Mouse (Mus musculus): Measurements from ENCODE around the gene Epb41l4b. TPM values are rescaled to one million over a fixed set of nuclear protein-coding genes. Genes with fewer than 3 reads are reported as not detected.

Gene Epb41l4b
- total and polyA plus RNA-seq, 3 experiments, result 0.93 to 4.9 (median 2.0) TPM

GRCm38 (mm10) chr4:57001437-57001836 is 141.8 kb downstream of the Epb41l4b start:
- H3K27ac ChIP-seq (ENCODE audit: insufficient read depth, low read depth), result no peak overlapping the region
- H3K27me3 ChIP-seq (replicated peaks), result no peaks in the 10 kb centered on the region
- H3K4me2 ChIP-seq (ENCODE audit: insufficient read depth, low read depth, poor library complexity, severe bottlenecking), result no peak overlapping the region
- no peak overlapping the region for H3K9ac ChIP-seq (ENCODE audit: insufficient read depth, low read depth)
- DNase-seq (ENCODE audit: extremely low read depth), result no peak
- in situ Hi-C loops (cut with MboI; ENCODE audit: low pct_ligation_motif_present, low pct_unique_long_range_greater_than_20kb, low sequenced_read_pairs), result no loop called here
- H3K4me3 ChIP-seq (replicated peaks in 1 of 3; ENCODE audit: low read depth in 2 of 3, low read length in 2 of 3, poor library complexity in 1 of 3), result no peak overlapping the region
- TF ChIP-seq TCF12 (IDR thresholded peaks at IDR 0.05; ENCODE audit: low read depth, low read length), result no peak
- no peak for TF ChIP-seq NRF1 (IDR thresholded peaks at IDR 0.05; ENCODE audit: low read depth, low read length)
- no peaks in the 10 kb centered on the region for H3K79me2 ChIP-seq (replicated peaks; ENCODE audit: control insufficient read depth, extremely low read depth, insufficient read depth, poor library complexity, severe bottlenecking)
- H3K36me3 ChIP-seq (replicated peaks in 1 of 2; ENCODE audit: control insufficient read depth in 1 of 2, insufficient read depth in 1 of 2, low read length in 1 of 2), result no peaks in the 10 kb centered on the region
- peaks cover 2% of the 10 kb centered on the region for H3K9me3 ChIP-seq (replicated peaks; ENCODE audit: low read length)
- dilution Hi-C loops (cut with MboI; ENCODE audit: extremely low pct_ligation_motif_present, extremely low pct_unique_long_range_greater_than_20kb, low sequenced_read_pairs), result no loop called here
- H3K4me1 ChIP-seq (ENCODE audit: control insufficient read depth in 1 of 2, insufficient read depth in 2 of 2), result peaks cover 0 to 4% of the 10 kb centered on the region in 2 experiments; a peak in 2 of 4 replicates

GRCm38 (mm10) chr4:56993331-56993730 is 149.9 kb downstream of the Epb41l4b start:
- no peak overlapping the region for H3K27ac ChIP-seq (ENCODE audit: insufficient read depth, low read depth)
- no peaks in the 10 kb centered on the region for H3K27me3 ChIP-seq (replicated peaks)
- no peaks in the 10 kb centered on the region for H3K4me1 ChIP-seq (ENCODE audit: control insufficient read depth in 1 of 2, insufficient read depth in 2 of 2)
- no peak overlapping the region for H3K9ac ChIP-seq (ENCODE audit: insufficient read depth, low read depth)
- H3K79me2 ChIP-seq (replicated peaks; ENCODE audit: control insufficient read depth, extremely low read depth, insufficient read depth, poor library complexity, severe bottlenecking), result no peaks in the 10 kb centered on the region
- no peak overlapping the region for H3K4me2 ChIP-seq (ENCODE audit: insufficient read depth, low read depth, poor library complexity, severe bottlenecking)
- no peak for DNase-seq (ENCODE audit: extremely low read depth)
- dilution Hi-C loops (cut with MboI; ENCODE audit: extremely low pct_ligation_motif_present, extremely low pct_unique_long_range_greater_than_20kb, low sequenced_read_pairs), result no loop called here
- no peak overlapping the region for H3K4me3 ChIP-seq (replicated peaks in 1 of 3; ENCODE audit: low read depth in 2 of 3, low read length in 2 of 3, poor library complexity in 1 of 3)
- TF ChIP-seq ZKSCAN1 (IDR thresholded peaks at IDR 0.05; ENCODE audit: borderline replicate concordance, low read depth, low read length), result no peak
- TF ChIP-seq RAD21 (IDR thresholded peaks at IDR 0.05; ENCODE audit: low read depth, low read length), result no peak
- no peak for TF ChIP-seq CHD2 (IDR thresholded peaks at IDR 0.05; ENCODE audit: low read length)
- TF ChIP-seq MYC (IDR thresholded peaks at IDR 0.05; ENCODE audit: low read depth, low read length), result no peak
- no peak for TF ChIP-seq ZMIZ1 (IDR thresholded peaks at IDR 0.05; ENCODE audit: low read depth, low read length)
- no peak for TF ChIP-seq USF2 (conservative IDR thresholded peaks at IDR 0.05; ENCODE audit: low read depth, low read length)
- no peak for TF ChIP-seq CHD1 (IDR thresholded peaks at IDR 0.05; ENCODE audit: low read depth, low read length)
- no peak for TF ChIP-seq JUND (conservative IDR thresholded peaks at IDR 0.05; ENCODE audit: low read depth, low read length)
- no peak for TF ChIP-seq CTCF (conservative IDR thresholded peaks at IDR 0.05 in 1 of 2, IDR thresholded peaks at IDR 0.05 in 1 of 2; ENCODE audit: low read depth in 2 of 2, low read length in 2 of 2)
- TF ChIP-seq EP300 (IDR thresholded peaks at IDR 0.05; ENCODE audit: low read length), result no peak
- no peak for TF ChIP-seq RCOR1 (conservative IDR thresholded peaks at IDR 0.05; ENCODE audit: low read depth, low read length)
- no peak for TF ChIP-seq MEF2A (IDR thresholded peaks at IDR 0.05; ENCODE audit: borderline replicate concordance, low read depth, low read length)
- no peak for TF ChIP-seq MAFK (IDR thresholded peaks at IDR 0.05; ENCODE audit: insufficient replicate concordance, low read length)
- TF ChIP-seq ZC3H11A (IDR thresholded peaks at IDR 0.05; ENCODE audit: low read depth, low read length), result no peak
- TF ChIP-seq ZNF384 (IDR thresholded peaks at IDR 0.05; ENCODE audit: low read depth, low read length), result no peak
- TF ChIP-seq TCF12 (IDR thresholded peaks at IDR 0.05; ENCODE audit: low read depth, low read length), result no peak
- TF ChIP-seq ELF1 (IDR thresholded peaks at IDR 0.05; ENCODE audit: low read depth, low read length), result no peak
- TF ChIP-seq IRF4 (IDR thresholded peaks at IDR 0.05; ENCODE audit: low read depth, low read length), result no peak
- TF ChIP-seq POLR2A (IDR thresholded peaks at IDR 0.05; ENCODE audit: low read depth, low read length), result no peak
- no peak for TF ChIP-seq NELFE (IDR thresholded peaks at IDR 0.05; ENCODE audit: low read depth, low read length)
- in situ Hi-C loops (cut with MboI; ENCODE audit: low pct_ligation_motif_present, low pct_unique_long_range_greater_than_20kb, low sequenced_read_pairs), result no loop called here
- H3K9me3 ChIP-seq (replicated peaks; ENCODE audit: low read length), result peaks cover 4% of the 10 kb centered on the region
- no peaks in the 10 kb centered on the region for H3K36me3 ChIP-seq (replicated peaks in 1 of 2; ENCODE audit: control insufficient read depth in 1 of 2, insufficient read depth in 1 of 2, low read length in 1 of 2)

Data from CH12.LX (cell line).